Mouse (Mus musculus) thymus, adult 2 months (tissue): ENCODE measurements around the gene Wdr35.

Experiments
- CTCF ChIP-seq: fragments of 200-500 bp; IDR thresholded peaks from 2 replicates; pipeline ENCODE4 v1.5.1; 2012; ENCODE audit warnings: mild to moderate bottlenecking, control low read depth, low read length, moderate library complexity, borderline replicate concordance; ENCODE audit not compliant: control insufficient read depth, poor library complexity, insufficient read depth; ENCODE audit errors: extremely low read depth
- POLR2A ChIP-seq: fragments of 200-500 bp; IDR thresholded peaks from 2 replicates; pipeline ENCODE4 v1.6.1; 2012; ENCODE audit warnings: mild to moderate bottlenecking, low read length, control low read depth, moderate library complexity; ENCODE audit not compliant: control insufficient read depth, poor library complexity, insufficient read depth; ENCODE audit errors: extremely low read depth

GRCm38 (mm10) chr12:8969828-8970227, 3.9 kb upstream of the Wdr35 start:
- no peak for TF ChIP-seq CTCF
- no peak for TF ChIP-seq POLR2A
